Mouse (Mus musculus): ENCODE results near the gene Prtg.

Prtg gene

DNA sequence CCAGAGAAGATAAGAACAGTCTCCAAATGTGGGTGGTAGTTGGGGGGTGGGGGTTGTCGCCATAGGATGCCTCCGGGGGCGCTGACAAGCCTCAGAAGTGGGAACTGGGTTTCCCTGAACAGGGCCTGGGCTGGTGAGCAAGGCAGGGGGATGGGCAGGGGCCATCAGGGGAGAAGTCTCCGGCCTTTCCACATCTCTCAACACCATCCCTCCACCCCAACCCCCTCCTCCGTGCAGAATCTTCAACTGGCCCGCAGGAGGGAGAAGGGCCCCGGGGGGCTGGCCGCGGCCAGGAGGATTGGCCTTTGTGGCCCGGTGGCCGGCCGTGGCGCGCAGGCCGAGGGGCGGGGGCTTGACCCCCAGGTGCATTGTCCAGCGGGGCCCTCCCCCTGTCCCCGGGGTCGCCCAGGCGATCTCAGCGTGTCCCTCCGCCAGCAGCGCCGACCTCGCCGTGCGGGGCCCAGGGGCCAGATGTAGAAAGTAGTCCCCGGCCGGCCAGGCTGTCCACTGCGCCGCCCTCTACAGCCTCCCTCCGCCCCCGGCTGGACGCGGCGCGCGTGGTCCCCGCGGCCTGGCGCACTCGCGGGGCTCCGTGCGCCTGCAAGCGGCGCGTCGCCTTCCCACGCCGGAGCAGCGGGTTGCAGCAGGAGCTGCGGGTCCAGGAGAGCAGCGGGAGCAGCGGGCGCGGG lies at the start of gene Prtg:
TSS of gene Prtg (plus strand) at position 144 of the 689 bp plus-strand sequence.
- DNase-seq, result peak in 1 of 2 experiments; percentile 52

DNA sequence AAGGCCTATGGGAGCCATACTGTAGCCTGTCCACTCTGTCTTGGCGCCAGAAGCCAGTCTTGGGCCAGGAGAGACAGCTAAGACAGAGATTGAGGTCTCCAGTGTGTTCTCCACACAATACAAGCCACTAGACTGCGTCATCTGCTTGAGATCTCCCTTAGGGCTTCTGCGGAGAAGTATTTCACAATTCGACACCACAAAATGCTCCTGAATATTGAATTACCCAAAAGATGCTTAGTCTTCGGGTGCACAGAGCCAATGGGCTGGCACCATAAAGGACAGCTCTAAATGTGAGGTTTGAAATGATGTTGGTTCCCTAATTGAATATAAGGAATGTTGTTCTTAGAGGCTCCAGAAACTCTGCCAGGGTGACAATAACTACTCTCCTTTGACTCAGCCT lies 49.5 kb upstream of the Prtg start:
- no peak for DNase-seq

DNA sequence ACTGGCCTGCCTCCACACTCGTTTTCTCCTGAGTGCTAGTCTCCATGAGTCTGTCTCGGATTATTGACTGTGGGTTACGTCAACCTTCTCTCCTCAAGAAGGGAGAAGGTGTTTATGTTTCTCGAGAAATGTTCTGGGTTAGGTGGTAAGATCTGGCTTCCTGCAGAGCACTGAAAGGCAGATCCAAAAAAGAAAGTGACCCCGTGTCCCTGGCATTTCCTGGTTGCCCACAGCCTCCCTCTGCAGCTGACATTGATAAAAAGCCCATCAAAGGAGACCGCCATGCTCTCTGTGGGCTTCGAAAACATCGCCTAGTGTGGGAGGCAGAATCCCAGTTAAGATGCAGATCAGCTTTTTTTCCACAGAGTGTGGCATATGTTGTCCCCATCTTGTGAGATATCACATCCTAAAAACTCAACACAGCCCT lies 48.0 kb upstream of the Prtg start:
- no peak for DNase-seq

DNA sequence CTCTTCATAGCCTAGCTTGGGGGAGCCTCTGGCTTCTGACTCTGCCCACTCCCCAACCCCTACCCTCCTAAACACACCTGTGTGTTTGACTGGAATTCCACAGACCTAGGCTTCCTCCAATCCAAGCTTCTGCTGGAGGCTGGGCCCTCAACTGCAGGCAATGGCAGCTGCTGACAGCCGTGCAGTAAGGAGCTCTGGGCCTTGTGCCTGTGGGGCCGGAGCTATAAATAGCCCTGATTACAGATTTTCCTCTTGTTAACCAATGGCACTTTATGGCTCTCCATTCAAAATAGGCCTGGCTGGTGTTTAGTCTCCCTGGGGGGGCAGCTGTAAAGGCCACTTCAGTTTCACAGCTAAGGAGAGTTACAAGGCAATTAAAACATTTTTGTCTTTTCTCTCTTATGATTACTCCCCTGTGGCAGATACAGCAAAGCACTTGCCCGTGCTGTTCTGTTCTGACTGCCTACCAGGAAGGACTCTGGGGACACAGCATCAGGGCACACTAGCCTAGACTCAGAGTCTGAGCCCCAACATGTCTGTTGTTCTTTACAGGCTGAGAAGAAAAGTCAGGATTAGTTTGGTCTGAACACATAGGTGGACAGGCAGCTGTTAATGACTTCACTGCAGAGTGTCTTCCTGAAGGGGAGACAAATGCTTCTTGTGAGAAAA lies 43.5 kb upstream of the Prtg start:
- DNase-seq, result peak in 1 of 2 experiments; percentile 20

DNA sequence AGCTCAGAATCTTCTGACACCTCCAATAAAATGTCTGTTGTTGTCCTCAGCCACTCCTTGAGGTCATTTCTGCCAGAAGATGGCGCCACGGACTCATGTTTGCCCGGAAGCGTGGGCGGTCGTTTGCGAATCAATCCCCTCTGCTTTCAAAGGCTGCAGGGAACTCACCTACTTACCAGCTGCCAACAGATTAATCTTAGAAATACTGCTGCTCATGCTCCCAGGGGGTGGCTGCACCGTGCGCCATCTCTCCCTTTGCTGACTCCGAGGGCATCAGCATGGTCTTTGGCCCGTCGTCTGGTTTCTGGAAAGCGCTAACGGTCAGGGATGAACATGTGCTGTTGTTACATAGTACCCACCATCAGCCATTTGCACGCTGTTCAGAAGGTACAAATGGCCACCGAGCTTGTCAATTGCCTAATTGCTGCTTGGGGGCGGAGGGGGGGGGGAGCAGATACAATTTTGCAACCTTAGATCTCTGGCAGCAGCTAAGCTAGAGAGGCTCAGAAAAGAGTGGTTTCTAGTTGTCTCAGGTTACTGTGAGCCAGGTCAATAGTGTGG lies 39.8 kb upstream of the Prtg start:
- DNase-seq, result peak; percentile 95 to 98

DNA sequence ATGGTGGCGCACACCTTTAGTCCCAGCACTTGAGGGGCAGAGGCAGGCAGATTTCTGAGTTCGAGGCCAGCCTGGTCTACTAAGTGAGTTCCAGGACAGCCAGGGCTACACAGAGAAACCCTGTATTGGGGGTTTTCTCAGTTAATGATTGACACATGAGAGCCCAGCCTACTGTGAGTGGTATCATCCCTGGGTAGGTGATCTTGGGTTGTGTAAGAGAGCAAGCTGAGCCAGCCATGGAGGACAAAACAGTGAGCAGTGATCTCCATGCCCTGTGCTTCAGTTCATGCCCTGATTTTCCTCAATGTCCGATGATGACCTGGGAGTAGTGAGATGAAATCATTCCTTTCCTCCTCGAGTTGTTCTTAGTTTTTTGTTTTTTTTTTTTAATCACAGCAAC lies 31.7 kb upstream of the Prtg start:
- DNase-seq, result no peak

DNA sequence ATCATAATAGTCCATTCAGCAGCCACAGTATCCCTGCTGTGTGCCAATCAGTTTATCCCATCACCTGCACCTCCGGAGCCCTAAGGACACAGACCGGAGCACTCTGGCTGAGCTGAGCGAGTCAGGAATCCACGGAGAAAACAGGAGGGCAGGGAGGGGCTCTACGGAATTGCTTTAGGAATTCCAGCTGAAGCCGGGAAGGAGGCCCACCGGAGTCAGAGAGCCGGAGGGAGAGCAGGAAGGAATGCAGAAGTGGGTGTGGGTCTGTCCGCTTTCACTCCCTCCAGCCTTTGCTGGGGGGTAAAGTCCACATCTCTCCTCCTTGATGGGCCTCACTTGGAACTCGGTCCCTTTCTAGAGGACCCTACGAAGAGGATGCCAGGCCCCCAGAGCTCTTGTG lies 27.7 kb upstream of the Prtg start:
- no peak for DNase-seq

DNA sequence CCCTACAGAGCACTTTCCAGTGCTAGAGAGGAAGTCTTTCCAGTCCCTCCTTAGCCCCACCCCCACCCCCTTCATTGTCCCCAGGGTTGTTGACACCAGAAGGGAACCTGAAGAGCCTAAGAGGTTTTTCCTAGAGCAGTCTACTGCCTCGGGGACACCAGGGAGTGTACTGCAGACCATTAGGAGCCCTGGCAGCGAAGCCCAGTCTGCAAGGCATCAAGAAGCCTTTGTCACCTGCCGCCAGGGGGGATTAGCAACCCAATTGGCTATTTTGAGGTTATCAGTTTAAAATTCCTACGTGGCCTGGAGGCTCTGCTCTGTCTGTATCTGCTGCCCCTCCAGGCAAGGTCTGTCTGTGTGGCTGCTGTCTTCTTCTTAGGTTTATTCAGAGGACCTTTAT lies 26.9 kb upstream of the Prtg start:
- DNase-seq, result no peak

DNA sequence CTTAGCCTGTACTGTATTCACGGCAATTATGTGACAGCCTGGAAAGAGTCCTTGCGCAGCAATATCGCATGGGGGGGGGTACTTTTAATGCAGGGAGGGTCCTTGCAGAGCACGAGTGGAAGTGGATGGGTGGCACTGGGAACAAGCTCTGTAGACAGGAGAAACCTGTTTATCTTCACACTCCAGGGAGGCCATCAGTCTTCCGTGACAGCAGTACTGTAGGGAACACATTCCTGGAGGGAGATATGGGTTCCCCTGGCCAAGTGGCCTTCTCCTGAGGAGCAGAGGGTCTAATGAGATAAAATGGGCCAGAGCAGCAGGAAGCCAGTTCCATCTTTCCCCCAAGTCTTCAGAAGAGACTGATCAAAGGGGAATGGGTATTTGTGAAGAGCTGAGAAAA lies 26.0 kb upstream of the Prtg start:
- no peak for DNase-seq

DNA sequence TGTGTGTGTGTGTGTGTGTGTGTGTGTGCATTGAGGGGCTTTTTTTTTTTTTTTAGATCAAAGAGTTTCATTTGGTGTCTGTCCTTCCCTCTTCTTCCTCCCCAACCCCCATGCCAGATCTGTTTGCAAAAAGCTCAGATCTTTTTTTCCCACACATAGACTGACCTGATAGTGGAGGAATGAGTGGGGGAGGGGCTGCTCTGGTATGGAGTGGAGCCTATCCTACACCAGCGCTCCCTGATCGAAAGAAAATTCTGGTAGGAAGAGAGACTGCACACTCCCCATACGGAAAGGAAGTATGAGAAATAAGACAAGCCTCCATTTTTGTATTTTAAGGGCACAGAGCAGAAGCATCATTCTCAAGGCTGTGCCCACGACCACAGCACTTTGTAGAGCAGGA lies 25.2 kb upstream of the Prtg start:
- DNase-seq, result no peak

DNA sequence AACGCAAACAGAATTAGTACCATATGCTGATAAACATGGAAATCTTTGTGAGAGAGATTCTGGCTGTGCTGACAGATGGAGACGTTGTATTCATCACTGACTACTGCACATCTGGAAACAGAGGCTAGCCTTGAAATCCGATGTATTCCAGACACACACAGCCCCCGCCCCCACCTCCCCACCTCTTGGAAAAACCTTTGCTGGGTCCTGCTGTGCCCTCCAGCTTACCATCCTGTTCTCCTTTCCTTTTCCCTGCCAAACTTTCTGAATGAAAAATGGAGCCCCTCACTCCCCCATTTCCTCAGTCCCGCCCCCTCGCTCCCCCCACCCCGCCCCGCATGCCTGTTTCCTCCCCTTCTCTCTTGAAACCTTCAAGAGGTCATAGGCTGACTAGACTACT lies 24.6 kb upstream of the Prtg start:
- no peak for DNase-seq

DNA sequence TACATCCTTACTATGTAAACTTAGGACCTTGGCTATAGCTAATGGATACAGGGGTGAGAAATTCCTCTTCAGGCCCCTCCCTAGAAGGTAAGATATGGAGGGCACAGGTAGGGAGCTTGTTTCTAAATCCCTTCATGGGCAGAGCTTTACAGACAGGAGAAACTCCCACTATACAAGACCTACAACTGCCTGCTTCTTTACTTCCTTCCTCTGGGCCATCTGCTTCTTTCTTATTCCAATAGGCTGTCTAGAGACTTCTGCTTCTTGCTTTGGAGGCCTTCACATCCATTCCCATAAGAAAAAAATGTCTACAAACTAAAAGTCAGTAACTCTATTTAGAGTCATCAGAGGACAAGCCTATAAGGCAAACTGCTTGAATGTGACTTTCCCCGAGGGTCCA lies 18.9 kb upstream of the Prtg start:
- no peak for DNase-seq

DNA sequence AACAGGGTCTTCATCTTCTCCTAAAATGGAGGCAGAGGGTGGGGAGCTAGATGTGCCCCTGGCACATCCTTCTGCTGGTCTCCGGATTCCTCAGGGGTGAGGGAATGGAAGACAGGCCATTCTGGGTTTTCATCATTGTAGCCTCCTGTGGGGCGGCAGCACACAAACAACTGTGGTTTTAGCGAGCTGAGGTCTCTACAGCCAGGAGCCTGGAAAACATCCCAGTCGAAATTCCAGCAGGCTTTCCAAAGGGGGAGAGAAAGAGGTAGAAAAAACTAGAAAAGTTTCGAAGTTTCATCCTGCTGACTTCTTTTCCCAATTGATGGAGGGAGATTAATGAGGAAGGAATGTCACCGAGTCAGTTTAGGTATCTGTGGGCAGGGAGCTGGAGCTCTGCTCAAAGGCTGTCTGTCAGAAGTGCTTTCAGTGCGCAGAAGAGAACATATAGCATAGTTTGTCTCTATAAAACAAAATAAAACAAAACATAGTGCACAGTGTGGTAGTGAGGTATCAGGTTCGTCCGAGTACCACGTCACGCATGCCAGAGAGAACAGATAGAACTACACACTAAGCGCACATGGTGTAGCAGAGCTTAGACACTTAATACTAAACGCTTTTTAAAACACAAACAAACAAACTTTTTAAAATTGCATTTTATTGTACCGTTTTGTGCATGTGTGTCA lies 16.0 kb upstream of the Prtg start:
- no peak for DNase-seq

DNA sequence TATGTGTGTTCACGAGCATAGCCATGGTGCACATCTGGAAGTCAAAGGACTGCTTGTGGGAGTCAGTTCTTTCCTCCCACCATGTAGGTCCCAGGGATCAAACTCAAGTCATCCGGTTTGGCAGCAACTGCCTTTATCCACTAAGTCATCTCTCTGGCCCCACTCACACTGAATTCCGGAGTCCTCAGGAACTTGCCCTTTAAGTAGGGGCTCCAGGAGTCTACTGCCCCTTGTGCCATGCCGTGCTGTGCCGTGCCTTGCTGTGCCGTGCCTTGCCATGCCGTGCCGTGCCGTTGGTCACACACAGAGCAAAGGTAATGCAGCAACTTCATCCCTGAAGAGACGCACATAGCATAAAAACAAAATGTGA lies 15.5 kb upstream of the Prtg start:
- DNase-seq, result no peak

DNA sequence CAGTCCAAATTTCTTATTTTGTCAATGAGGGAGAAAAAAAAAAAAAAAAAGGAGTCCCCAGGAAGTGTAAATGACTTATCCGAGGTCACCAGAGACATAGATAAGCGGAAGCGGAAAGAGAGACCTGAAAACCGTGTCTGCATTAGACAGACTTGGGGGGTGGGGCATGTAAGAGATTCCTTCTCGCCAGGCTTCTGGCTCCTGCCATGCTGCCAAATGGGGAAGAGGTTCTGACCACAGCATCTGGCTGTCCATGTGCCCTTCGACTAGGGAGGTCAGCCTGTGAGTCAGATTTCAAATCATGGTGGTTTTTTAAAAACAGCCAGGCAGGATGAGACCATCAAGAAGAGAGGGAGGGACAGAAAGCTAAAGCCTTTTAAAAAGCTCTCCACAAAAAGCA lies 15.0 kb upstream of the Prtg start:
- peak; percentile 9 to 15 for DNase-seq

DNA sequence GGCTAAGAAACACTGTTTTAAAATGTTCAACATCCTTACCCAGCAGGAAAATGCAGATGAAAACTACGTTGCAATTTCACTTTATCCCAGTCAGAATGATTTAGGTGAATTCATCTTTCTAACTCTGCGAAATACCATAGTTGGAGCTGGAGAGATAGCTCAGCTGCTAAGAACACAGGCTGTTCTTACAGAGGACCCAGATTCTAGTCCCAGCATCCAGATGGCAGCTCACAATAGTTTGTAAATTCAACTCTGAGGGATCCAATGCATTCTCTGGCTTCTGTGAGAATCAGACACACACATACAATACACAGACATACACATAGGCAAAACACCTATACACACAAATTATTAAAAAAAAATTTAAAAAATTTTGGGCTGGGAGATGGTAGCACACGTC lies 11.4 kb upstream of the Prtg start:
- no peak for DNase-seq

DNA sequence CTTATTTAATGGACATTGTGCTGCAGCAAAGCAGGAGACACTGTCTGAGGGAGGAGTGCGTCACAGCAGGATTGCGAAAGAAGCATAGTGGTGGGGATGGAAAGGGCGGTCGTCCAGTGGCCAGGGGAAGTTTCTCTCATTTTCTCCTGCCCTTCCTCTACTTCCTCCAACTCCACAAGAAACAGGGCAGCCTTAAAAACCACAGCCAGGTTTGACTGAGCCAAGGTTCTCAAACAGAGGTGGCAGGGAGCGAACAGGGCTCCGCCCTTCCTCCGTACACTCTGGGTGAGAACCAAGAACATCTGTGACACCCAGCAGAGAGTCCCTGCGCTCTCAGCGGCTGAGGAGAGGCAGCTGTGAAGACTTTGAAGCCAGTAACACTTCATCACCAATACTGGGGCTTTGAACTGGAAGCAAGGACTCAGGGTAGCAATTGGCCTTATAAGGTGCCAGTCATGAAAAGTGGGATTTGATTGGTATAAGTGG lies 9.5 kb upstream of the Prtg start:
- DNase-seq, result no peak

DNA sequence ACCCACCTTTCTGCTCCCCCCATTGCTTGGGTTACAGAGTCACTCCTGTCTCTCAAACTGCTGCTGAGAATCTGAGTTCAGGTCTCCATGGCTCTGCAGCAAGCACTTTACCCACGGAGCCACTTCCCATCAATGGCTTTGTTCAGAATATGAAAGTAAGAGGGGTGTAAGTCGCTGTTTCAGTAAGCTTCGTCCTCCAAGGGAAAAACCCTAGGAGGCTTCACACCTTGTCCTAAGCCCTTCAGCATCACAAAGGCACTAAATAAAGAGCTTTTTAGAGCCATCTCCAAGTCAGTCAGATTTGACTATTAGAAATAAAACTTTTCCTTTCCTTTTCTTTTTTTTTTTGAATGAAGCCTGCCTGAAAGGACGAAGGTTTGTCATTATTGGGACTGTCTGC lies 3.4 kb upstream of the Prtg start:
- no peak for DNase-seq

DNA sequence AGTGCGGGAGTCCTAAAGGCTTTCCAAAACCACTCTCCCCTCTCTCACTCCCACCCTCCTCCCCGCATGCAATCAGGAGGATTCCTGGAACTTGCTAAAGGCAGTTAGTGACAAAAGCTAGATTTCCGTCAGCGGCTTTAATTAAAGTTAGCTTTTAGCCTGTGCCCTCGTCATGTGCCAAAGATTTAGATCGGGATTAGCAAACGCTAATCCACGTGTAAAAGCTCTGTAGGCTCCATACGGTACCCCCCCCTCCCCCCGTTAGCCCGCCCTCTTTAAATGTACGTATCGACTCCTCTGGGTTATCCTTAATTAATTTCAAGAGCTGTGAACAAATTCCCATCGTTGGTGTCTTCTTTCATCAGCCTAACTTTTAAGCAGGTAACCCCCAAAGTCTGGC lies 528 bp upstream of the Prtg start:
- DNase-seq, result no peak

DNA sequence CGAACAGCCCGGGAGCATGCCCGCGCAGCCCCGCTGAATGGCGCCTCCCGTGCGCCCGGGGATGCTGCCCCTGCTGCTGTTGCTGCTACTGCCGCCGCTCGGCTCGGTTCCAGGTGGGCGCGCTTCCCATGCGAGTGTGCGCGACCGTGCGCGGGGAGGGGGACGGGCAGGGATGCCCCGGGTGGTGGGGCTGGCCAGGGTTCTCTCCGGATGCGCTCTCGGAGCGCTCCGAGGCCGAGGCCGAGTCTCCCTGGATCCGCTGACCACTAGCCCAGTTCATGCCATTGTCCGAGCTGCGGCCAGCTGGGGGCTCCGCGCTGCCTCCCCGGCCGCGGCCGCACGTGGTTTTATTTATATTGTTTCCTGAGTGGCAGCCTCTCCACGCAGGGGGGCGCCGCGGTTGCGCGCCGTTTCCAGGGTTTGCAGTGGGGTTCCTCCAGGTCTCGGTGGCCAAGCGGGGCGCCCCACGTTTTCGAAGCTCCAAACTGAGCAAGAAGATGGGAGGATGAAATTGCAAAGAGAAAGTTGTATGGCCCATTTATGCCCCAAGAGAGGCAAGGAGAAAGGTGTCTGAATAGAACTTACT lies 839 bp downstream of the Prtg start:
- DNase-seq, result peak; percentile 80 to 84

DNA sequence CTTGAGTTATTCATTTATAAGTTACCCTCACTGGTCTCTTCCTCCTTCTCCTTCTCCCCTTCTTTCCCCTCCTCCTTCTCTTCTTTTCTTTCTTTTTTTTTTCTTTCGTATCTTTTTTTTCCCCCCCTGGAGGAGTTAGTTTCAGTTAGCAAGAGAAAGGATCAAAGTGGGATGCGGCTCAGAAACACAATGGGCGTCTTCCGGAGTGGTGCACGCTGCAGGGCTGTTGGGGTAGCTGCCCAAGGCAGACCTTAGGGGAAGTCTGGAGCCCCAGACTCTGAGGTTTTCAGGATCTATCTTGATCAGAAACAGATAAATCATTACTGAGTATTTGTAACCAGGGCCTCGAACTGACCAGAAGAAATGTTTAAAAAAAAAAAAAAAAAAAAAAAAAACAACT lies 1.5 kb downstream of the Prtg start:
- DNase-seq, result no peak

DNA sequence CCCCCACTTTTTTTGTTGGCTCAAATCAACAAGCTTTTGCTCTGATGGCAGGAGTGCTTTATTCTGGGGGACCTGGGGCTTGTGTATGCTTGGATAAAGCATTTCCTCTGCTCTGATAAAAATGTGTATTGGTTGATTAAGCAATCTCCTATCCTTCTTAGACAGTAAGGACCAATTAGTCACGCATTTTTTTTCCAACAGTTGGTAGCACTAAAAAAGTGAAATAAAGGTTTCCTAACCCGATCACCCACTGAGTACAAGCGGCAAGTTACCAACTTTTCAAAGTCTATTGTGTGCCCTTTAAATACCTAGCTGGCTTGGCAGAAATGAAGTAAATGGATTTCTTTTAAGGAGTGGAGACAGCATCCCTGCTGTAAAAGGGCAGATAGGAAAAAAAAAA lies 1.9 kb downstream of the Prtg start:
- no peak for DNase-seq

DNA sequence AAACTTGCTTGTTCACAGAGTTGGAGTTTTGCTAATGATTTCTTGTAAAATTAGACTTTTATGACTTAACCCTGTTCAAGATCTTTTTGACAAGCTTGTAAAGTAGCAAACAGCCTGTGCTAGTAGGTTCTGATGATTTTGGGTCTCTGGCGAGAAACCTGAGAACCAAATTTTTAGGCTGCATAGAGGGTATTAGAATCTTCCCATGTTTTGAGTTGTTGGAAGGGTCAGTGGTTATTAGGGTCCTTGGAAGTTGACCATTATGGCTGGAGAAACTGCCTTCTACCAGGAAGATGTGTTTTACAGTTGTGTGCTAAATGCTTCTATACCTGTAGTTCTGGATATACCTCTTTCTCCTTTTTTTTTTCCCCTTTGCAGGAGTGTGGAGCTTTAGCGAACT lies 2.4 kb downstream of the Prtg start:
- no peak for DNase-seq

DNA sequence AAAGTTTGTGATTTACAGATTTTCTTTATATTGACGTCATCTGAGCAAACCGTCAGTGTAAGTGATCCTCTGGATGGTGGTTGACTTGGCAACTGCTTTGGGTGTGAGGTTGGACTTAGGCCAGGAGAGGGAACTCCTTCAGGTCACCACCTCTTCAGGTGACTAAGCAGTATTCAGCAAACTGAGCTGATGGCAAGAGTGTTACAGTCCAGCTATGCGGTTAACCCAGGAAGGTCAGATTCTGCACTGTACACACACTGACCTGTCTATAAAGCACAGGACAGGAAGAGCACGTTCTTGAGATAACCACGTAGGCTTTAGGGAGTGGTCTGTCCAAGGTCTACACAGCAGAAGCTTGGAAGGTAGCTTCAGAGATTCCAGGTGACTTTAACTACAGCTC lies 3.9 kb downstream of the Prtg start:
- DNase-seq, result no peak

Data from cerebellum, postnatal 14 days (tissue).